Comparison of ENCODE assay signal across 13 mouse cellular contexts in genomic region chr1:127555822-127556485, GRCm38 (mm10).
DNase-seq lines count a peak whose midpoint lies in the region; ATAC-seq and TF ChIP-seq lines count a peak whose summit lies in the region.
"Had no signal": no experiment of that assay in that cellular context is flagged by ENCODE, and none has a peak within 500 bp of the region (broad histone marks: within the 10 kb centered on the region; RNA-seq: fewer than 3 reads in every experiment).

No protein-coding gene starts in this region.

- 0 out of 2 replicates have a peak, but pooled peaks cover 11% of the 10 kb centered on the region for H3K4me1 ChIP-seq in forebrain, embryonic 12.5 days
- H3K4me1 ChIP-seq in hindbrain, embryonic 16.5 days (ENCODE audit: control insufficient read depth, insufficient read depth, low read depth, low read length): peaks cover 3% of the 10 kb centered on the region; the same call in 1 of the 2 replicates
- H3K4me1 ChIP-seq in midbrain, embryonic 15.5 days: peaks cover 9% of the 10 kb centered on the region; the same call in 1 of the 2 replicates

- 52% methylated on average over 6 of the region's 6 CpGs for WGBS in forebrain, embryonic 12.5 days
- 29% methylated on average over 6 of the region's 6 CpGs for WGBS in hindbrain, embryonic 16.5 days
- 35% methylated on average over 6 of the region's 6 CpGs for WGBS in midbrain, embryonic 15.5 days

- H3K36me3 ChIP-seq in forebrain, embryonic 12.5 days (replicated peaks): no peaks in the 10 kb centered on the region
- no peaks in the 10 kb centered on the region for H3K36me3 ChIP-seq in hindbrain, embryonic 16.5 days (ENCODE audit: control insufficient read depth, insufficient read depth, low read length)
- H3K36me3 ChIP-seq in midbrain, embryonic 15.5 days (replicated peaks): no peaks in the 10 kb centered on the region

- TF ChIP-seq CTCF in left cerebral cortex, adult 2 months (IDR thresholded peaks at IDR 0.05): no peak

- peak; percentile 91 for ATAC-seq in forebrain, embryonic 12.5 days (ENCODE audit: low FRiP score)
- ATAC-seq in hindbrain, embryonic 16.5 days: peak; percentile 56; the same call in 1 of the 2 replicates
- ATAC-seq in midbrain, embryonic 15.5 days (replicated peaks): peak; percentile 89
- no peak for ATAC-seq in megakaryocyte progenitor cell, adult 5-6 weeks (replicated peaks; ENCODE audit: poor library complexity)

- peak; percentile 56 for DNase-seq in embryo, embryonic 11 days
- DNase-seq in kidney, adult 8-10 months: no peak
- no peak for DNase-seq in right cerebral cortex, postnatal 14 days
- DNase-seq in left cerebral cortex, adult 2 months (ENCODE audit: extremely low spot score in 1 of 2, low spot score in 2 of 2): no peak
- DNase-seq: cerebellum, postnatal 36 days; kidney, adult 9 months; layer of hippocampus, postnatal 36 days; thymus, adult 18-20 months had no signal

- peak overlapping the region; percentile 76 for H3K27ac ChIP-seq in forebrain, embryonic 12.5 days
- H3K27ac ChIP-seq in hindbrain, embryonic 16.5 days (ENCODE audit: low read depth, low read length): no peak overlapping the region
- H3K27ac ChIP-seq in midbrain, embryonic 15.5 days: peak overlapping the region; percentile 73
- H3K27ac ChIP-seq in left cerebral cortex, adult 2 months: no peak overlapping the region
- H3K27ac ChIP-seq: liver, embryonic 14.5 days had no signal

- no peak overlapping the region for H3K9ac ChIP-seq in forebrain, embryonic 12.5 days
- no peak overlapping the region for H3K9ac ChIP-seq in hindbrain, embryonic 16.5 days (ENCODE audit: low read depth, low read length)
- no peak overlapping the region for H3K9ac ChIP-seq in midbrain, embryonic 15.5 days
- H3K9ac ChIP-seq: liver, embryonic 14.5 days had no signal

- H3K9me3 ChIP-seq in forebrain, embryonic 12.5 days: no peaks in the 10 kb centered on the region
- H3K9me3 ChIP-seq in hindbrain, embryonic 16.5 days (ENCODE audit: control insufficient read depth, low read length): no peaks in the 10 kb centered on the region
- H3K9me3 ChIP-seq in midbrain, embryonic 15.5 days: no peaks in the 10 kb centered on the region

- H3K4me2 ChIP-seq in forebrain, embryonic 12.5 days: no peak overlapping the region
- no peak overlapping the region for H3K4me2 ChIP-seq in hindbrain, embryonic 16.5 days (ENCODE audit: low read length)
- no peak overlapping the region for H3K4me2 ChIP-seq in midbrain, embryonic 15.5 days

- no peak overlapping the region for H3K4me3 ChIP-seq in forebrain, embryonic 12.5 days (replicated peaks)
- H3K4me3 ChIP-seq in hindbrain, embryonic 16.5 days (ENCODE audit: low read length): no peak overlapping the region
- H3K4me3 ChIP-seq in midbrain, embryonic 15.5 days: no peak overlapping the region
- H3K4me3 ChIP-seq in left cerebral cortex, adult 2 months: no peak overlapping the region

- intact Hi-C loops in left cerebral cortex, adult 2 months (cut with DNase I): no loop called here

- 0 out of 2 replicates have a peak, but pooled peaks cover 4% of the 10 kb centered on the region for H3K27me3 ChIP-seq in forebrain, embryonic 12.5 days
- no peaks in the 10 kb centered on the region for H3K27me3 ChIP-seq in hindbrain, embryonic 16.5 days (replicated peaks; ENCODE audit: control insufficient read depth, insufficient read depth, low read length)
- H3K27me3 ChIP-seq in midbrain, embryonic 15.5 days (replicated peaks): no peaks in the 10 kb centered on the region

Comparison
In these comparisons a context has a peak if more than half of its experiments do, and no peak if none do; other contexts are left out.
1. H3K27ac ChIP-seq: peak in forebrain, embryonic 12.5 days (single experiment) and midbrain, embryonic 15.5 days (single experiment); none in hindbrain, embryonic 16.5 days (single experiment) and left cerebral cortex, adult 2 months (single experiment).